Mouse (Mus musculus): Measurements from ENCODE around the gene Scgb3a1.

The Scgb3a1 gene

DNA sequence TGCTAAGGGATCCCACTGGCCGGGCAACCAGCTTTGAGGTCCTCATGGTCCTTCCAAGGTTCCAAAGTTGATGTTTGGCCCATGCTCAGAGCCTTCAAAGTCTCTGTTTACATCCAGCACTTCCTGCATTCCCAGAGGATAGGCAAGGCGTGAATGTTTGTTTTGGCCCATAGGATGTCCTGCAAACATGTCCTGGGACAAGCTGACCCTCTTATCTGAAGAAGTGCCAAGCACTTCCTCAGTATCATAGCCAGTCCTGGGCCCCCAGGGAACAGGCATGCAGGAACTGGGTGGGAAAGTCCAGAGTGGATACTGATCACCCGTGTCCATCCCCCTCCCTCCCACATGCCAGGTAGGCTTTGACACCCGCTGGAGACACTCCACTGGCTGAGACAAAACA is 5.3 kb upstream of the Scgb3a1 start:
- in situ Hi-C loops (cut with MboI; ENCODE audit: low sequenced_read_pairs), result no loop called here

DNA sequence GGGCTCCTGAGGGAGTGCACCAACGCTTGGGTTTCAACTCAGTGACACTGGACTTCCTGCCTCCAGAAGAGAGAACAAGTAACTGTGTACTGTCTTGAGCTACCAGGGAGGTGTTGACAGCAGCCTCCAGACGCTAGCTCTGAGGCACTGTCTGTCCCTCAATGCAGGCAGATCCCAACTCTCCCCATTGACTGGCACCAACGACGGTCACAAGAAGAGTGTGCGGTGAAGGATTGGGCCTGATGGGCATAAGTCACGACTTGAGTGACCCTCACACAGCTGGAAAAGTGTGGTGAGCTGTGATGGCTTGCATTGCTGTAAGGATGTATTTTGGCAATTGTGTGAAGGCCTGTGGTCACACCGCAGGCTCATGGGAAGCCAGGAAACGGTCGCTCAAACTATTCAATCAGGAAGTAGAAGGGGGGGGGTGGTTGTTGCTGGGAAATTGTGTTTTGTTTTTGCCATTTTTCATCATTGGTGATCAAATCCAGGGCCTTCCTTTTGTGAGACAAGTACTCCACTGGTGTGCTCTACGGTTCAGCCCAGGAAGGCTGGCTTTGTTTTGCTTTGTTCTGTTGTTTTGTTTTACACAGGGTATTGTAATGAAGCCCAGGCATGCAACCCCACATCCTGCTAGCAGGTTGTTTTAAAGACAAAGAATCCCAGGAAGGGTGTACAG is 4.5 kb upstream of the Scgb3a1 start:
- in situ Hi-C loops (cut with MboI; ENCODE audit: low sequenced_read_pairs), result no loop called here

DNA sequence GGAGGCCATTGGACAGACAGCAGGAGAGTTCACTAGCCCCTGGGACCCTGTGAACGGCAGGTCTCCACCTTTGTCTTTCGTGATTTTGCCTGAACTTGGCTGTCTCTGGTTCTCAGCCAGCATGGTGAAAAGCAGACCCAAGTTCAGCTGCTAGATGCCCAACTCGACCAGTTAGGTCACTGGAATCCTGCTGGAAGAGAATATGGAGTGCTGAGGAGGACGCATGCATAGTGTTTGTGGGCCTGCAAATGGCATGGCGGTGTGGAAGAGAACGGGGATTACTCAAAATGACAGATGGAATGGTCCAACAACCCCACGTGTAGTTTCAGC is 4.0 kb upstream of the Scgb3a1 start:
- in situ Hi-C loops (cut with MboI; ENCODE audit: low sequenced_read_pairs), result no loop called here

DNA sequence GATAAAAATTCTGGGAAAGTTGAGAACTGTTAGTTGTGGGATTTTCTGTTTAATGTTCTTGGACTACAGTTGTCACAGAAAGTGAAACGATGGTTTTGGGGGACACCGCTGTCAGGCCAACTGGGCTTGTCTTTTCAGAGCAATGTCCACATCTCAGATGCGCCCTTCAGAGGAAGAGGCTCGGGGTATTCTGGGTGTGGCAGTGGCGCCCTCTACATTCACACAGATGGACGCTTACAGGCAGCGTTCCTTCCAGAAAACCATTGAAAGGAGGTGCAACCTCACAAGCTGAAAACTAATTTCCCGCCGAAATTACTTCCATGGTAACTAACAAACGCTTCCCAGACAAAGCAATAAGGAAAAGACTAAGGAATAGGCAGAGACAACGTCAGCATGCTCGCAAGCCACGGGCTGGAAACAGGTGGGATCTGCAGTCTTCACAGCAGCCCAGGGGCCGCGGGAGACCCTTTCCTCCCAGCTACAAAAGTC is 1.1 kb upstream of the Scgb3a1 start:
- in situ Hi-C loops (cut with MboI; ENCODE audit: low sequenced_read_pairs), result no loop called here

DNA sequence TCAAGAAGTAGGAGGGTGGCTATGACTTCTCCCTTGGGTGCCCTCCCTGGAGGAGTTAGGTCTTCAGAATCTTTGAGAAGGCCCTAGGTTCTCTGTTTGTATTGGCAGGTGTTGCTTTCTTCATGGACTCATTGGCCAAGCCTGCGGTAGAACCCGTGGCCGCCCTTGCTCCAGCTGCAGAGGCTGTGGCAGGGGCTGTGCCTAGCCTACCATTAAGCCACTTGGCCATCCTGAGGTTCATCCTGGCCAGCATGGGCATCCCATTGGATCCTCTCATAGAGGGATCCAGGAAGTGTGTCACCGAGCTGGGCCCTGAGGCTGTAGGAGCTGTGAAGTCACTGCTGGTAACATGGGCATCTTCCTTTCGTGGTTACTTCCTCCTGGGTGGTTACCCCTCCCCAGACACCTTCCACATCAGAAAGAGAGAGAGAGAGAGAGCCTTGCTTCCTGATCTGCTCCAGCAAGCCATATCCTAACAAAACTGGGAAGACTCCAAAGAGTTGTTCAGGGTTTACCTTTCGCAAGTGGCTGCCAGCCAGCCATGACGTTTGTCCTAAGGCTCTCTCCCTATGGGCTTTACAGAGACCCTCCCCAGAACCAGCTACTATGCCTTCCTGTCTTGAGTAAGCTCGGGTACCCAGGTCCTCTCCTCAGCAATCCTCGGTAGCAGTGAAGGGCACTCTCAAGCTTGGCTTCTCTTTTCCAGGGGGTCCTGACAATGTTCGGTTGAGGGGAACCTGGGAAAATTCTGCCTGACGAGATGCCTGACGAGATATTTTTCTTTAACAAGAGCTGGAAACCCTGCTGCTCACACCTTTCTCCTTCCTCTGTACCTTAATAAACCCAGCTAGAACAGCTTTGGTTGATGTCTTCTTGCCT is 1.1 kb downstream of the Scgb3a1 start:
- in situ Hi-C loops (cut with MboI; ENCODE audit: low sequenced_read_pairs), result no loop called here

DNA sequence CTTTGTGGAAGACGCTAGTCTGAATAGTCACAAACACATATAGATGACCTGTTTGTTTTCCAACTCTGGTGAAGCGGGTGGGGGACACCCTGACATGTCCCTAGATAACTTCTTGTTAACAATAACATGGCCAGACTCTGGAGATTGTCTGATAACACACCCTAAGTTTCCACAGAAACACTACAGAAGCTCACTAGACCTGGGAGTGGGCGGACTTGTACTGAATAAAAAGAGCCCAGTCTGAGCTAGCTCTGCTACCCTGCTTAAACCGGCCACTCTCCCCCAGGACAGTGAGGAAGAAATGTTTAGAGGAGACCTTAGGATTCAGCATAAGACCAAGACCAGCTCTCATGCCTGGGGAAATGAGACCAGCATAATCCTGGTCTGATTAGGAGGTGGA is 2.1 kb downstream of the Scgb3a1 start:
- in situ Hi-C loops (cut with MboI; ENCODE audit: low sequenced_read_pairs), result no loop called here

DNA sequence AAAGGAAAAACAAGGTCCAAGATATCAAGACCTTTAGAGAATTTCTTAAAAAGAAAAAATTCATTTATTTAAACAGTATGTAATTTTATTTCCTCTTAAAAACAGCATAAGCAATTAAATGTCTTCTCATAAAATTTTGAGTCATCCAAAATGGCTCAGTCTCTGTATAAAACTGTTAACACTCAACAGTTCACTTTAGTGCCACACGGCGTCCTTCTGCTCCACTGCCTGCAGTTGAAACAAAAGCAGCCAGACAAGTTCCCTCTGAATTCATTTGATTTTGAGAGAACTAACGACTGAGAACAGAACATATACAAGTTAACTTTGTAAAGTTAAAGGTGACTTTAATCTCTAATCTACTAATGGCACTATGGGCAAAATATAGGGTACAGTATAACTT is 10.0 kb downstream of the Scgb3a1 start:
- in situ Hi-C loops (cut with MboI; ENCODE audit: low sequenced_read_pairs), result no loop called here

DNA sequence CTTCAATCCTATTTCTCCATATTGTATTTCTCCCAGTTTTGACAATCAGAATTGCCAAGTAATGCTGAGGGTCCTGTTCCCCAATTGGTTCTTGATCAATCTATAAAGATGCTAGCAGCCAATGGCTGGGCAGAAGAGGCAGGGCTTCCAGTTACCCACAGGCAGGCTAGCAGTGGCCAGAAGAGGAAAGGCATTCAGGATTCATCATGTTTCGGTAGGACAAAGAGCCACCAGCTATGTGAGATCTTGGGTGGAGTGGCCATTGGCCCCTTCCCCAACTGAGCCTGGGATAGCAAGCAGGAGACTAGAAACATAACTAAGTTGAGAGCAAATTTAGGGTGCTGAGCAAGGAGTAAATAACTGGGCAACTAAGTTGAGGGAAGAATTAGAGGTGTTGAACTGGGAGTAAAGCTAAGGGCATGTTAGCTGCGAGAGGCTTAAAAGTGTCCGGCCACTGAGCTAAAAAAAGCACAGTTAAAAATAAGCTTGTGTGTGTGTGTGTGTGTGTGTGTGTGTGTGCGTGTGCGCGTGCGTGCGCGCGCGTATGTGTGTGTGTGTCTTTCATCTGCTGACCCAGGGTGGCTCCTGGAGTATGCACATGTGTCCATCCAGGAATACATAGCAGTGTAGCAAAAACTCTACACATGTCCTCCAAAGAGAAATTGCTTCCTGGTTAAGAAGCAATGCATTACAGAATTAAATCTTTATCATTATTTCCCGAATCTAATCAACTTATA is 21.0 kb downstream of the Scgb3a1 start:
- in situ Hi-C loops (cut with MboI; ENCODE audit: low sequenced_read_pairs), result no loop called here

DNA sequence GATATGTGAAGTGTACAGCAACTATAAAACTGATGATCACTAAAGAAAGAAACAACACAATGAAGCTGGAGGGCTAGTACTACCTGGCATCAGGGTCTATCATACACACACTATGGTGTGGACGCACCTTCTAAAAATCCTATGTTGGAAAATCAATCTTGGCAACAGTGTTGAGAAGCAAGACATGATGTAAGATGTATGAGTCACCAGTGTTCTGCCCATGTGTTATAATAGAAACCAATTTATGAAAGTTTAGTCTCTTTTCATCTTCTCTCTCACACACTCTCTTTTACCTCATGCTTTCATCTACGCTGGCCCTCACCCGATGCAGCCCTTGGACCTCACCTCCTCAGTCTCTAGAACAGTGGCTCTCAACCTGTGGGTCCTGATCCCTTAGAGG is 31.6 kb downstream of the Scgb3a1 start:
- in situ Hi-C loops (cut with MboI; ENCODE audit: low sequenced_read_pairs), result no loop called here

DNA sequence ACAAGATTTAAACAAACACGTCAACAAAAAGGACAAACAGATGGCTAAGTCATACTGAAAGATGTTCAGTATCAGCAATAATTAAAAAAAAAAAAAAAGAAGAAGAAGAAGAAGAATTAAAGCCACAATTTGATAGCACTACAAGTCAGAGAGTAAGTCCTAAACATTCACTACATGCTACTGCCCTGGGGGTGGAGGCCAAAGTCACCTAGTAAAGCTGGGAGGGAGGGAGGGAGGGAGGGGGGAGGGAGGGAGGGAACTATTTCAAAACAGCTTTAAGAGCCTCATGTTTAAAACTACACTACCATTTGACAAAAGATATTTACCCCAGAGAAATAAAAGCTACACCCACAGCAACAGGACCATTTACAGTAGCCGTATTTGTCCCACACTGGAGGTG is 32.3 kb downstream of the Scgb3a1 start:
- in situ Hi-C loops (cut with MboI; ENCODE audit: low sequenced_read_pairs), result no loop called here

DNA sequence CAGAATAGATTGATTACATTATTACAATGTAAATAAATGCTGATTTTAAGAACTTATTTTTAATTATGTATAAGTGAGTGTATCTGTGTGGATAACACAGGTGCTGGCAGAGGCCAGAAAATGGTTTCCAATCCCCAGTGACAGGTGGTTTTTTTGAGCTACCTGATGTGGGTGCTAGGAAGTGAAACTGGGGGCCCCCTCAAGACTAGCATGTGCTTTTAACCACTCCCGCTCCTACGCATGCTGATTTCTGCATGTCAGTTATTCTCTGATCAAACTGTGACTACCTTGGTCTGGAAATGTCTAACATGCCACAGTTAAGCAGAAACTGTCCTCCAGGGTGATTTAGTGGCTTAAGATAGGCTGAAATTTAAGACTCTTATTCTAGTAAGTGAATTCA is 33.1 kb downstream of the Scgb3a1 start:
- in situ Hi-C loops (cut with MboI; ENCODE audit: low sequenced_read_pairs), result no loop called here

DNA sequence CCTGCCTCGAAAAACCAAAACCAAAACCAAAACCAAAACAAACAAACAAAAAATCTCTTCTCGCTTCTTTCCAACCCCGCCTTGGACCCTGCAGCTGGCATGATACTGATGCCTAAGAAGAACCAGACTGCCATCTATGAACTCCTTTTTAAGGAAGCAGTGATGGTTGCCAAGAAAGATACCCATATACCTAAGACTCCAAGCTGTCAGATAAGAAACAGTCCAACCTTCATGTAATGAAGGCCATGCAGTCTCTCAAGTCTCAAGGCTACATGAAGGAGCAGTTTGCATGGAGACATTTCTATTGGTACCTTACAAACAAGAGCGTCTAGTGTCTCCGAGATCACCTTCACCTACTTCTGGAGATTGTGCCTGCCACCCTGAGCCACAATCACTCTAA is 34.4 kb downstream of the Scgb3a1 start:
- in situ Hi-C loops (cut with MboI; ENCODE audit: low sequenced_read_pairs), result no loop called here

DNA sequence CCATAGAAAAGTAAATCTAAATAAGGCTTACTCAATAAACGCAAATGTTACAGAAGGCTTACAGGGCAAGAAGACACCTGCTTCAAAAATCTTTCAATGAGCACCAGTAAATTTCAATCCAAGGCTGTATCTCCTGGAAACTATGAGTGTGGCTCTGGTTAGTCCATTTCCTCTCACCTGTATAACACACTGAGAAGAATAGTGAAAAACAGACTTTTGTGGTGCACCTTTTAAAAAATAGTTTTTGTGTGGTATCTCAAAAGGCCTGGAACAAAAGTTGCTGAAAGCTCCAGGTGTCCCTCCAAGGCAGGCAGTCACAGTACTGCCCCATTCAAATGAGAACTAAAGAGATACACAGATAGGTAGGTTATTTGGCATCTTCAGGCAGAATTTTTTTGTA is 35.7 kb downstream of the Scgb3a1 start:
- in situ Hi-C loops (cut with MboI; ENCODE audit: low sequenced_read_pairs), result no loop called here

DNA sequence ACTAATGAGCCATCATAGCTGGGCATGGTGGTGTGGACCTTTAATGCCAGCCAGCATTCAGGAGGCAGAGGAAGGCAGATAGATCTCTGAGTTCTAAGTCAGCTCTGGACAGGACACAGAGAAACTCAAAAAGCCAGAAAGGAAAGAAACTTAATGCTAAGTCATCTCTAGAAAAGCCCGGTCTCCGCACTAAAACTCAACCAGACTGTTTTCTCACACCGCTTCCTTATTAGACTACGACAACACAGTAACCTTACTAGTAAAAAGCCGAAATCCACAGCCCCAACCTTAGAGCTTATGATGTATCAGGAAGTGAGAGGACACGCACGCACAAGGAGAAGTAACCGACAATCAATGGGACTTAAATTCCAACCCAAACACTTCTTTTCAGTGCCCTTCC is 38.6 kb downstream of the Scgb3a1 start:
- in situ Hi-C loops (cut with MboI; ENCODE audit: low sequenced_read_pairs), result no loop called here

DNA sequence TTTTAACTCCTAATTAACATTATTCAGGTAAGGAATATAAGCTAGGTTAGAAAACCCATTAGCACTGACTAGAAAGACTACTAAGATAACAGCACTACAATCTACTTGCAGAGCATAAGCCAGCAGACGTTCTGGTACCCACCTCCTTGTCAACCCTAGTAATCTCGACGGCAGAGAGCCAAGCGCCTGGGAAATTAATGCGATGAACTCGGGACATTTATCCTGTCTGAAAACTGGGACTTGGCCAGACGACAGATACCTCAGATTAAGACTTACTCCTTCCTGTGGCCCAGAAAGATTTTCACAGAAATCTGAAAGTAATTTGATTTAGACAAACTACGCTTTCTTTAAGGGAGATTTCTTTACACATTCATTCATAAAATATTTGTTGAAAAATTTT is 41.4 kb downstream of the Scgb3a1 start:
- in situ Hi-C loops (cut with MboI; ENCODE audit: low sequenced_read_pairs), result no loop called here

DNA sequence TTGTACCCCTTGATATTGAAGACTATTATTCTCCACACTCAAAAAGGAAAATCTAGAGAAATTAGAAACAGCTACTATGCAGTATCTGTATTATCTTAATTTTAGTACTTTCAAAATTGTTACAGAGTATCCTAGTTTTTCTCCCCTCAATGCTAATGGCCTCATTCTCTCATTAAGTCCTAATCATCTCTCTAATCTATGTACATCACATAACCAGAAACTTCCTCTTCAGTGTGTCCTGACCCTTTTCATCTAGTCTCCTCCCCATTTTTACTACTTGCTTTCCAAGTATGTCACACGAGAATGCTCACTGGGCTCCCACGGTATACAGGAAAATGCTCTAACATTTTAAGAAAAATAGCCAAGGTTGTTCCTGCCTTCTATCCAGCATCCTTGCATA is 44.4 kb downstream of the Scgb3a1 start:
- in situ Hi-C loops (cut with MboI; ENCODE audit: low sequenced_read_pairs), result no loop called here

DNA sequence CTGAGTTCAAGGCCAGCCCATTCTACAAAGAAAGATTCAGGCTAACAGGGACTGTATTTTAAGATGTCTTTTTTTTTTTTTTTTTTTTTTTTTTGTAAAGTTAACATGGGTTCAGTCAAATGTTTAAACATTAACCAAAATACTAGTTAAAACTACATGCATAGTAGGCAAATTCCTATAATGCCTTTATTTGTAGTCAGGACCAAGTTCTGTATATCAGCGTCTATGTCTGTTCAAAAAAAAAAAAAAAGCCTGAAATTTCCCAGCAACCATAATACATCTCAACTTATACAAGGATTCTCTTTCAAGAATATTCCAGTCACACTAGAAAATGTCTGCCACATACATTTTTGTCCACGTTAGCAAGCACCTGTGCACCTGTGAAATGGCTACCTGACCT is 47.3 kb downstream of the Scgb3a1 start:
- in situ Hi-C loops (cut with MboI; ENCODE audit: low sequenced_read_pairs), result loop anchor here (10.0 kb wide), 1 partner anchor 154 kb away; no protein-coding TSS in a partner anchor

DNA sequence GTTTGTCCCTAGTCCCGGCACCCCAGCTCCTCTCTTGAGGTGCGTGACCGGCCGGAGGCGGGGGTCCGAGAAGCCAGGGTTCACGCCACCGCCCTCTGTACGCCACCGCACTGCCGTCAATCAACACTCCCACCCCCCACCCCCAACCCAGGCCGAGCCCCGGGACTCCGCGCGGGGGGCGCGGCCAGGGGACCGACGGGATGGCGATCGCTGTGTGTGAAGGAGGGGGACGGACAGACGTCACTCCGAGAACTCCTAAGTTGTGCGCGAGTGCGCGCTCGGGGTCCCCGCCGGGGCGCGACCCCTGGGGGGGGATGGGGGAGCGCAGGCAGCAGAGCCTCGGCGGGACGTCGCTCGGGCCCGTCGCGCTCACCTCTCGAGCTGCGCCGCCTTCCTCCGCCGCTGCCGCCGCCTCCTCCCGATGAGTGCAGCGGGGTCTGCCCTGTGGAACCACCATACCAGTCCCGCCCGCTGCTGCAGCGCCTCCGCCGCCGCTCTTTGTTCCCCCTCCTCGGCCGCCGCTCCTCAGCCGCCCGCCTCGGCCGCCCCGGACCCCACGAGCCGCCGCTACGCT is 48.7 kb downstream of the Scgb3a1 start:
- in situ Hi-C loops (cut with MboI; ENCODE audit: low sequenced_read_pairs), result loop anchor here (10.0 kb wide), 1 partner anchor 153 kb away; no protein-coding TSS in a partner anchor

DNA sequence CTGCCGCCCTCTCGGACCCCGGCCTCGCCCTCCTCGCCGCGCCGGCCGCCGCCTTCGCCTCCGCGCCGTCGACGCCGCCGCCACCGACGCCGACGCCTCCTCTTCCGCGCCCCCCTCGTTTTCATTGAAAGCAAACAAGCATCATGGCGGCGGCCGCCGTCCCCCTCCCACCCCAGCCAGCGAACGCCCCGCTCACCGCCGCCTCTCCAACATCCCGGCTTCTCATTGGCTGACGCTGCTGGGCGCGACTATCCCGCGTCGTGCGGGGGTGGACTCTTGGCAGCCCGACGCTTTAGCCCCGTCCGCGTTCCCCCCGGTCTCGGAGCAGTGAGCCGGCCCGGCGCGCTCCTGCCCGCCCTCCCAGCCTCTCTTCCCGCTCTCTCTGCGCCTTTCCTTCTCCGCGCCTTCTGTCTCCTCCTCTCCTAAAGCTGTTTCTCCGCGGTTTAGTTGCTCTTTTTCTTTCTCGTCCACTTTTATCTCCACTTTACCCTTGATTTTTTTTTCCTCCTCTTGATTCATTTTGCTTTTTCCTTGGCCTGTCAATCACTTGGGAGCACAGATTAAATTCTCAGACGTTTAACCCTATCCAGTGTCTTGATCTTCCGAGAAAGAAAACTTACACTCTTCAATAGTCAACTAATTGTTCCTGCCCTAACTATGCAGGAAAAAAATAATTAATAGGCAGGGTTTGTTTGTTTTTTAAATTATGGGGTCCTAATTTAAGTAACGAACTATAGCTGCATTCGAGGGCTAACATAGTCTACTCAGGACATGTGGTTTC is 49.3 kb downstream of the Scgb3a1 start, which contains the start of gene Cnot6:
Cnot6 (minus strand) TSS at position 169 of the 781 bp plus-strand sequence.
- in situ Hi-C loops (cut with MboI; ENCODE audit: low sequenced_read_pairs), result loop anchor here (10.0 kb wide), 1 partner anchor 152 kb away; no protein-coding TSS in a partner anchor
